Mouse (Mus musculus) embryonic facial prominence, embryonic 14.5 days (tissue): Measurements from ENCODE around the gene Rps21. TPM values are rescaled to one million over a fixed set of nuclear protein-coding genes. Genes with fewer than 3 reads are reported as not detected.
A peak's percentile ranks its signal among the peaks of the same experiment; 100 is the strongest.

Experiments
- ATAC-seq: fragments of 200-750 bp; cut with Nextera tagmentation; 2 replicates; pipeline ENCODE4 v1.8.0; 2017; ENCODE audit warnings: low read depth, moderate number of reproducible peaks, moderate TSS enrichment
- DNase-seq: peaks from one replicate; pipeline ENCODE4 v3.0.0-alpha.2; 2015; ENCODE audit warnings: low spot score
- H3K27ac ChIP-seq: fragments of 300-500 bp; sonication (generic); replicated peaks from 2 replicates; pipeline ENCODE4 v1.5.1; 2014; ENCODE audit warnings: low read depth, mild to moderate bottlenecking, low read length, moderate library complexity
- H3K27me3 ChIP-seq: fragments of 300-500 bp; sonication (generic); replicated peaks from 2 replicates; pipeline ENCODE4 v1.6.1; 2014; ENCODE audit warnings: low read length; ENCODE audit not compliant: control insufficient read depth, insufficient read depth
- H3K36me3 ChIP-seq: fragments of 300-500 bp; sonication (generic); 2 replicates; pipeline ENCODE4 v1.6.1; 2014; ENCODE audit warnings: low read length, mixed read lengths; ENCODE audit not compliant: control insufficient read depth, insufficient read depth
- H3K4me1 ChIP-seq: fragments of 300-500 bp; sonication (generic); 2 replicates; pipeline ENCODE4 v1.6.1; 2014; ENCODE audit warnings: antibody characterized with exemption, low read length; ENCODE audit not compliant: control insufficient read depth, insufficient read depth
- H3K4me2 ChIP-seq: fragments of 300-500 bp; sonication (generic); 2 replicates; pipeline ENCODE4 v1.6.1; 2014; ENCODE audit warnings: low read depth, mild to moderate bottlenecking, low read length, moderate library complexity, mixed read lengths
- H3K4me3 ChIP-seq: fragments of 300-500 bp; sonication (generic); 2 replicates; pipeline ENCODE4 v1.5.1; 2014; ENCODE audit warnings: low read depth, mild to moderate bottlenecking, low read length
- H3K9ac ChIP-seq: fragments of 300-500 bp; sonication (generic); 2 replicates; pipeline ENCODE4 v1.6.1; 2014; ENCODE audit warnings: low read depth, mild to moderate bottlenecking, low read length, moderate library complexity, mixed read lengths
- H3K9me3 ChIP-seq: fragments of 300-500 bp; sonication (generic); 2 replicates; pipeline ENCODE4 v1.6.1; 2016; ENCODE audit warnings: low read length; ENCODE audit not compliant: control insufficient read depth
- WGBS: fragments of 180-500 bp; shearing (Covaris S2); extraction: QIAGEN DNeasy Blood & Tissue Kit; methylation state at CpG from one replicate; pipeline ENCODE4 v1.1.7; 2014; 5-methylcytosine and 5-hydroxymethylcytosine counted together
- polyA plus RNA-seq: library from polyadenylated mRNA; unstranded; fragments of >200 nt; fragmentation: Nextera tagmentation; extraction: Ambion mirVana; gene quantifications from 2 replicates; pipeline ENCODE4 v1.2.1, GENCODE M21; 2014

Rps21 gene
- polyA plus RNA-seq, 1 experiment from 2014 or later = 787 TPM

DNA sequence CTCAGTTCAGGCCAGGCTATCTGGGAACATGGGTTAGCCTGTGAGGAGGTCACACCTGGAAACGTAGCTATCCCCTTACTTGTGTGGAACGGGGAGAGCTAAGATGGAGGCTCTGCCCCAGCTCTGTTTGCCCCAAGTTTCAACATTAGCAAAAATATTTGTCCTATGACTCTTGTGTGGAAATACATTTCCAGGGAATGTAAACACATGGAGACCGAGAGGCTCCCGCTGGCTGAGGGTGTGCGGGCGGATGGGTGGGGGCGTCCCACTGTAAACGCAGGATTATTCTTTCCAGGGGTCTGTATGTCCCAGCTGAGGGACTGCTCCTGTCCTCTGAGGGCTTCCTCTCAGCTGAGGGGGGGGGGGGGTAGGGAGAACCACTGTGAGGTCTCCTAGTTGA lies 22.8 kb upstream of the Rps21 start:
- WGBS = 84% methylated on average over 8 of the region's 8 CpGs

GRCm38 (mm10) chr2:180234980-180235379 lies 22.2 kb upstream of the Rps21 start:
- Histone ChIP-seq H3K9ac (peak overlapping the region; percentile 19; the same call in 1 of the 2 replicates), H3K4me1 (peaks cover 17% of the 10 kb centered on the region), H3K36me3 (no peaks in the 10 kb centered on the region), H3K4me2 (peak overlapping the region; percentile 15; the same call in 1 of the 2 replicates), H3K27ac (peak overlapping the region; percentile 74), H3K4me3 (no peak overlapping the region), H3K27me3 (no peaks in the 10 kb centered on the region), H3K9me3 (no peaks in the 10 kb centered on the region)
- ATAC-seq = peak; percentile 83
- WGBS = 42% methylated on average over 6 of the region's 6 CpGs
- no peak for DNase-seq

More for the DNA sequence above, 22.8 kb upstream of the Rps21 start:
- no peaks in the 10 kb centered on the region for H3K9me3 ChIP-seq
- DNase-seq (no peak), ATAC-seq (no peak)
- H3K4me2 ChIP-seq = 0 out of 2 replicates have a peak overlapping the region, but pooled peaks have one; percentile 15
- H3K4me1 ChIP-seq = peaks cover 17% of the 10 kb centered on the region
- H3K27ac ChIP-seq = peak overlapping the region; percentile 74
- no peaks in the 10 kb centered on the region for H3K27me3 ChIP-seq
- H3K4me3 ChIP-seq = no peak overlapping the region
- no peak overlapping the region for H3K9ac ChIP-seq
- H3K36me3 ChIP-seq = no peaks in the 10 kb centered on the region

DNA sequence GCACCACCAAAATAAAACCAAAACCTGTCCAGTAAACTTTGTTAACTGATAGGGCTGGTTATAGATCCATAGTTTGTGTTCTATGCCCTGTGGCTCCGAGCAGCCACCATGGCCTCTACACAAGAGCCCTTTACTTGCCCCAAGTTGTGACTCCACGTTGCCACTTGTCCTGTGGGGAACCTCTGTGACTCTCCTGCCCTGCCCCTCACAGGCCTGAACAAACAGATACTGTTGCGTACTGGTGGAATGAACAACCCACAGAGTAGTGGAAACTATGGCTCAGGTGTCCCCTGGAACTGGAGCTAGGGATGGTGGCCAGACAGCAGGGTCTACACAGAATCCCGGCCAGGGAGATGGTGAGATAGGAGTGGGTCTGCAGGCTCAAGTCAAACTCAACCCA lies 21.4 kb upstream of the Rps21 start:
- no peaks in the 10 kb centered on the region for H3K36me3 ChIP-seq
- WGBS = 79% methylated on average over 4 of the region's 4 CpGs
- no peak for ATAC-seq
- H3K4me3 ChIP-seq = no peak overlapping the region
- H3K9ac ChIP-seq = no peak overlapping the region
- H3K27me3 ChIP-seq = no peaks in the 10 kb centered on the region
- H3K4me1 ChIP-seq = peaks cover 17% of the 10 kb centered on the region
- no peak for DNase-seq
- H3K27ac ChIP-seq = peak overlapping the region; percentile 74; the same call in 1 of the 2 replicates
- H3K9me3 ChIP-seq = no peaks in the 10 kb centered on the region
- H3K4me2 ChIP-seq = no peak overlapping the region

- peak; percentile 72 for DNase-seq
- H3K27ac ChIP-seq = peak overlapping the region; percentile 74; the same call in 1 of the 2 replicates
These were observed 20.7 kb upstream of the Rps21 start for GRCm38 (mm10) chr2:180236500-180236899.

DNA sequence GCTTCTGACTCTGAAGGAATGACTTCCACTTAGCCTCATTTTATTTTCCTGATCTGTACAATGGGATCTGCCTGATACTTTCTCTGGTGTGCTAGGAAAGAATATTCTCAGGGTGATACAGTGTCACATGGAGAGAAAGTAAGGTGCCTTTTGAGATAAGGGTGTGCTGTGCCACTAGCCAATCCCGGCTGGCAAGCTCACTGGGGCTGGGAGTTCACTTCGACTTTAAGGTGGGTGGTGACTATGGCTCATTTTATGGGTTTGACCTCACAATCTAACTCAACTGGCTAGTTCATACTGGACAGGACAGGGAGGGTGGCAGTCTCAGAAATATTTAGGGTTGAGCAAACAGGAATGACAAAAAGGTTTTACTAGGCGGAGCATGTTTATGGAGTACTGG lies 20.2 kb upstream of the Rps21 start:
- WGBS = 83% methylated on average over 3 of the region's 3 CpGs
- no peaks in the 10 kb centered on the region for H3K36me3 ChIP-seq
- H3K27me3 ChIP-seq = no peaks in the 10 kb centered on the region
- no peak overlapping the region for H3K4me3 ChIP-seq
- no peak overlapping the region for H3K27ac ChIP-seq
- ATAC-seq = no peak
- no peak for DNase-seq
- no peak overlapping the region for H3K4me2 ChIP-seq
- H3K4me1 ChIP-seq = peaks cover 17% of the 10 kb centered on the region
- H3K9ac ChIP-seq = no peak overlapping the region
- H3K9me3 ChIP-seq = no peaks in the 10 kb centered on the region

More at GRCm38 (mm10) chr2:180236500-180236899, 20.7 kb upstream of the Rps21 start:
- H3K36me3 ChIP-seq = no peaks in the 10 kb centered on the region
- H3K4me2 ChIP-seq = no peak overlapping the region
- H3K9ac ChIP-seq = no peak overlapping the region
- 44% methylated on average over 2 of the region's 3 CpGs for WGBS
- peaks cover 17% of the 10 kb centered on the region for H3K4me1 ChIP-seq
- ATAC-seq = 0 out of 2 replicates have a peak, but pooled peaks have one; percentile 45
- H3K4me3 ChIP-seq = no peak overlapping the region
- H3K27me3 ChIP-seq = no peaks in the 10 kb centered on the region
- no peaks in the 10 kb centered on the region for H3K9me3 ChIP-seq

GRCm38 (mm10) chr2:180237601-180238345 lies 19.4 kb upstream of the Rps21 start:
- Histone ChIP-seq H3K27ac (no peak overlapping the region), H3K4me3 (no peak overlapping the region), H3K9me3 (no peaks in the 10 kb centered on the region), H3K27me3 (no peaks in the 10 kb centered on the region), H3K9ac (no peak overlapping the region), H3K4me2 (no peak overlapping the region), H3K36me3 (no peaks in the 10 kb centered on the region), H3K4me1 (peaks cover 17% of the 10 kb centered on the region)
- ATAC-seq = no peak
- WGBS = 91% methylated on average over 7 of the region's 7 CpGs
- no peak for DNase-seq

DNA sequence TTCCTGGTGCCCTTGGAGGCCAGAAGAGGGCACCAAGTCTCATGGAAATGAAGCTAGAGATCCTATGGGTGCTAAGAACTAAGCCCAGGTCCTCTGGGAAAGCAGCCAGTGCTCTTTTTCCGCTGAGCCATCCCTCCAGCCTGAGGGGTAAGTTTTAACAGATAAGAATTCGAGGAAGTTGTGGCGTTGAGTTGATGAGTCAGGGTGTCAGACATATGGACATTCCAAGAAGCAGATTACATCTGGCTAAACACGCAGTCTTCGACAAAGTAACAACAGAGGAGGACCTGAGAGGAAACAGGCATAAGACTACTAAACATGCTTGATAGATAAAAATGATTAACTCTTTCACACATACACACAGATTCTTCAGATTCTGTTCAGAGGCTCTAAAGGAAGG lies 18.6 kb upstream of the Rps21 start:
- H3K27me3 ChIP-seq = no peaks in the 10 kb centered on the region
- H3K9ac ChIP-seq = no peak overlapping the region
- no peaks in the 10 kb centered on the region for H3K36me3 ChIP-seq
- no peak overlapping the region for H3K27ac ChIP-seq
- DNase-seq = no peak
- 63% methylated on average over 5 of the region's 5 CpGs for WGBS
- ATAC-seq = no peak
- no peak overlapping the region for H3K4me2 ChIP-seq
- peaks cover 17% of the 10 kb centered on the region for H3K4me1 ChIP-seq
- no peak overlapping the region for H3K4me3 ChIP-seq
- H3K9me3 ChIP-seq = no peaks in the 10 kb centered on the region

GRCm38 (mm10) chr2:180243108-180243507 lies 14.1 kb upstream of the Rps21 start:
- Histone ChIP-seq H3K9ac (no peak overlapping the region), H3K27ac (no peak overlapping the region), H3K4me3 (no peak overlapping the region), H3K36me3 (no peaks in the 10 kb centered on the region), H3K27me3 (no peaks in the 10 kb centered on the region), H3K4me1 (no peaks in the 10 kb centered on the region), H3K4me2 (no peak overlapping the region), H3K9me3 (no peaks in the 10 kb centered on the region)
- ATAC-seq (no peak), DNase-seq (no peak)
- 87% methylated on average over 4 of the region's 4 CpGs for WGBS

DNA sequence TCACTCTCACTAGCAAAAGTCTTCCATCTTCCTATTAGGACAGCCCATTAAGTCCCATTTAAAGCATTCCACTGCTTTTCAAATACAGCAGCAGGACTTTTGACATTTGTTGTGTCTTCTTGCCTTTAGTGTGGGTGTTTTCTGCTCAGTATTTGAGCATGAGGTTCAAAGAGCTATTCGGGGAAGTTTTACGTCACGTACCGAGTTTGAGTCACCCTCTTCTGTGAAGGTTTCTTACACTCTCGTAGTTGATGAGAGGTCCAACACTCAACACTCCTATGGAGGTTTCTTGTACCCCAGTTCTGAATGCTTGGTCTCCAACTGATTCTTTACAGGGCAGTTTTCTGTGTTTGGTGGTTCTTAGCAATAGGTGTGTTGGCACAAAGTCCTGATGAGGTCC lies 9.3 kb upstream of the Rps21 start:
- no peak overlapping the region for H3K27ac ChIP-seq
- ATAC-seq (no peak), DNase-seq (no peak)
- H3K27me3 ChIP-seq = no peaks in the 10 kb centered on the region
- H3K4me2 ChIP-seq = no peak overlapping the region
- no peaks in the 10 kb centered on the region for H3K36me3 ChIP-seq
- H3K9ac ChIP-seq = no peak overlapping the region
- H3K9me3 ChIP-seq = no peaks in the 10 kb centered on the region
- no peak overlapping the region for H3K4me3 ChIP-seq
- no peaks in the 10 kb centered on the region for H3K4me1 ChIP-seq
- 94% methylated on average over 5 of the region's 5 CpGs for WGBS
